Mouse (Mus musculus): Measurements from ENCODE around the gene Enpp7.

- TF ChIP-seq TAL1 (IDR thresholded peaks at IDR 0.05; ENCODE audit: low read length), result no peak
- no peak for TF ChIP-seq GATA1 (IDR thresholded peaks at IDR 0.05; ENCODE audit: low read length)
Measured at GRCm38 (mm10) chr11:118941268-118941667, 46.7 kb upstream of the Enpp7 start.
